Mouse (Mus musculus) heart, postnatal 4 days (tissue): ENCODE measurements around the gene Tff1. TPM values are rescaled to one million over a fixed set of nuclear protein-coding genes. Genes with fewer than 3 reads are reported as not detected.

Experiments used
- DNase-seq: peaks from one replicate; pipeline ENCODE4 v3.0.0; 2021
- total RNA-seq, 2 experiments: library from RNA; stranded (reverse); gene quantifications; 2 replicates each; pipeline ENCODE4 v1.2.3; 2021

Gene Tff1
- total RNA-seq, 2 experiments from 2014 or later = not detected

GRCm38 (mm10) chr17:31152966-31153499 lies 12.0 kb downstream of the Tff1 start:
- no peak for DNase-seq

- DNase-seq = no peak
Measured at GRCm38 (mm10) chr17:31152512-31152911, 12.6 kb downstream of the Tff1 start.

- no peak for DNase-seq
Measured at GRCm38 (mm10) chr17:31145998-31146397, 19.1 kb downstream of the Tff1 start.

GRCm38 (mm10) chr17:31144040-31145037 lies 20.7 kb downstream of the Tff1 start, which contains the start of gene Tff2:
Gene Tff2, minus strand, starts transcription at chr17:31144282.
- DNase-seq = no peak

- no peak for DNase-seq
Measured at GRCm38 (mm10) chr17:31142116-31142515, 23.0 kb downstream of the Tff1 start.

GRCm38 (mm10) chr17:31138398-31138797 lies 26.7 kb downstream of the Tff1 start:
- peak; percentile 73 for DNase-seq

- no peak for DNase-seq
Measured at GRCm38 (mm10) chr17:31136821-31137220, 28.3 kb downstream of the Tff1 start.

- no peak for DNase-seq
Measured at GRCm38 (mm10) chr17:31136291-31136690, 28.8 kb downstream of the Tff1 start.

- DNase-seq = no peak
Measured at GRCm38 (mm10) chr17:31134913-31135312, 30.2 kb downstream of the Tff1 start.

- DNase-seq = no peak
Measured at GRCm38 (mm10) chr17:31133776-31134175, 31.3 kb downstream of the Tff1 start.

GRCm38 (mm10) chr17:31131269-31131821 lies 33.7 kb downstream of the Tff1 start:
- DNase-seq = no peak

GRCm38 (mm10) chr17:31129452-31129851 lies 35.6 kb downstream of the Tff1 start, which contains the start of gene Tff3:
Gene Tff3, minus strand, starts transcription at chr17:31129646.
- DNase-seq = no peak

GRCm38 (mm10) chr17:31128708-31129318 lies 36.3 kb downstream of the Tff1 start:
- DNase-seq = no peak

GRCm38 (mm10) chr17:31125548-31126266 lies 39.4 kb downstream of the Tff1 start:
- no peak for DNase-seq

- DNase-seq = peak; percentile 62
Measured at GRCm38 (mm10) chr17:31121975-31122374, 43.1 kb downstream of the Tff1 start.

- peak; percentile 86 for DNase-seq
Measured at GRCm38 (mm10) chr17:31119429-31119828, 45.6 kb downstream of the Tff1 start.

- no peak for DNase-seq
Measured at GRCm38 (mm10) chr17:31117946-31118345, 47.1 kb downstream of the Tff1 start.

- no peak for DNase-seq
Measured at GRCm38 (mm10) chr17:31116063-31116462, 49.0 kb downstream of the Tff1 start.

- no peak for DNase-seq
Measured at GRCm38 (mm10) chr17:31113191-31113856, 51.8 kb downstream of the Tff1 start.
